Mouse (Mus musculus) hindbrain, postnatal 0 days (tissue): ENCODE data around the gene Bcl9l. TPM values are rescaled to one million over a fixed set of nuclear protein-coding genes. Genes with fewer than 3 reads are reported as not detected.

Experiments used
- ATAC-seq: fragments of 200-750 bp; cut with Nextera tagmentation; 2 replicates; pipeline ENCODE4 v1.8.0; 2017; ENCODE audit warnings: mild to moderate bottlenecking, moderate TSS enrichment, moderate library complexity
- DNase-seq: peaks from one replicate; pipeline ENCODE4 v3.0.0-alpha.2; 2015; ENCODE audit warnings: low spot score
- H3K27ac ChIP-seq: fragments of 300-500 bp; sonication (generic); 2 replicates; pipeline ENCODE4 v1.5.1; 2014; ENCODE audit warnings: mild to moderate bottlenecking
- H3K27me3 ChIP-seq: fragments of 300-500 bp; sonication (generic); 2 replicates; pipeline ENCODE4 v1.6.1; 2014; ENCODE audit warnings: low read length, mixed read lengths; ENCODE audit not compliant: insufficient read depth
- H3K36me3 ChIP-seq: fragments of 300-500 bp; sonication (generic); 2 replicates; pipeline ENCODE4 v1.6.1; 2014; ENCODE audit warnings: low read length, mixed read lengths; ENCODE audit not compliant: insufficient read depth
- H3K4me1 ChIP-seq: fragments of 300-500 bp; sonication (generic); 2 replicates; pipeline ENCODE4 v1.6.1; 2014; ENCODE audit warnings: antibody characterized with exemption, low read length, mixed read lengths; ENCODE audit not compliant: insufficient read depth
- H3K4me2 ChIP-seq: fragments of 300-500 bp; sonication (generic); 2 replicates; pipeline ENCODE4 v1.6.1; 2014; ENCODE audit warnings: low read depth, mild to moderate bottlenecking, low read length, moderate library complexity, mixed read lengths
- H3K4me3 ChIP-seq: fragments of 300-500 bp; sonication (generic); 2 replicates; pipeline ENCODE4 v1.5.1; 2014; ENCODE audit warnings: low read length
- H3K9ac ChIP-seq: fragments of 300-500 bp; sonication (generic); replicated peaks from 2 replicates; pipeline ENCODE4 v1.6.1; 2014; ENCODE audit warnings: mild to moderate bottlenecking, low read length, moderate library complexity, mixed read lengths
- H3K9me3 ChIP-seq: fragments of 300-500 bp; sonication (generic); 2 replicates; pipeline ENCODE4 v1.6.1; 2016; ENCODE audit warnings: low read length, mixed read lengths
- CTCF ChIP-seq: IDR thresholded peaks from 2 replicates; pipeline ENCODE4 v1.5.1; 2016; ENCODE audit warnings: antibody characterized with exemption, control low read depth, low read depth
- WGBS: fragments of 180-500 bp; shearing (Covaris S2); extraction: QIAGEN DNeasy Blood & Tissue Kit; methylation state at CpG from one replicate; pipeline ENCODE4 v1.1.7; 2014; 5-methylcytosine and 5-hydroxymethylcytosine counted together
- polyA plus RNA-seq: library from polyadenylated mRNA; unstranded; fragments of >200 nt; fragmentation: Nextera tagmentation; extraction: Ambion mirVana; gene quantifications from 2 replicates; pipeline ENCODE4 v1.2.1, GENCODE M21; 2015
- total RNA-seq: library from RNA; depleted of rRNA; stranded (reverse); fragments of >200 nt; gene quantifications from 2 replicates; pipeline ENCODE4 v1.2.3, GENCODE M21; 2014

The Bcl9l gene
- total and polyA plus RNA-seq, 2 experiments from 2014 or later = 8.4 to 32.7 TPM

DNA sequence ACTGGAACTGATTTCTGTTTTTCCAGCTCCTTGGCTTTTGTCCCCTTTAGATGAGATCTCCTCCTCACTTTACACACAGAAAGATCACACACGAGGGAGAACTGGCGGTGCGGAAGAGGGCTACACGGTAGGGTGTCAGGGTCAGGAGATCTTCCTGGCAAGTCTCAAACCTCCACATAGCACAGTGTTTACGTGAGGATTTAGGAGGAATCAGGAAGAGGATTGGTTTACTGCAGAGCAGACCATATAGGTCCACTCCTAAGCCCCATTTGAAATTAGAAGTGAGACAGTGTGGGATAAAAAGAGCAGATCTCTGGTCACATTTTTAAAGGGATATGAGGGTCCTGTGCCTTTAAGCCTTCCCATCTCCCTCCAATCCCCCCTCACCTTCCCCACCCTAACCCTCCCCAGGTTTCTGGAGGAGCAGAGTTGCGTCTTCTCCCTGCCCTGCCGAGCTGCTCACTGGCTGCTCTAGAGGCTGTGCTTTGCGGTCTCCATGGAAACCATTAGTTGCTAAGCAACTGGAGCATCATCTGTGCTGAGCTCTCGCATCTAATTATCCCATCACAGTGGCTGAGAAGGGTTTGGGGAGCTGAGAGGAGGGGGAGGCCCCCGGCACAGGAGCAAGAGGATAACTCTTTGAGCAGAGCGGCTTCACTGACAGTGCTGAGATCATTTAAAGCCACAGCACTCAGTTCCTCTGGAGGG is 25.4 kb upstream of the Bcl9l start:
- Histone ChIP-seq H3K27me3 (no peaks in the 10 kb centered on the region), H3K9me3 (no peaks in the 10 kb centered on the region), H3K4me2 (peak overlapping the region; percentile 49), H3K4me3 (0 out of 2 replicates have a peak overlapping the region, but pooled peaks have one; percentile 2), H3K27ac (peak overlapping the region; percentile 82), H3K36me3 (no peaks in the 10 kb centered on the region), H3K4me1 (0 out of 2 replicates have a peak, but pooled peaks cover 9% of the 10 kb centered on the region), H3K9ac (no peak overlapping the region)
- 3% methylated on average over 11 of the region's 11 CpGs for WGBS
- DNase-seq (peak; percentile 98), ATAC-seq (peak; percentile 96)
- TF ChIP-seq CTCF = no peak

DNA sequence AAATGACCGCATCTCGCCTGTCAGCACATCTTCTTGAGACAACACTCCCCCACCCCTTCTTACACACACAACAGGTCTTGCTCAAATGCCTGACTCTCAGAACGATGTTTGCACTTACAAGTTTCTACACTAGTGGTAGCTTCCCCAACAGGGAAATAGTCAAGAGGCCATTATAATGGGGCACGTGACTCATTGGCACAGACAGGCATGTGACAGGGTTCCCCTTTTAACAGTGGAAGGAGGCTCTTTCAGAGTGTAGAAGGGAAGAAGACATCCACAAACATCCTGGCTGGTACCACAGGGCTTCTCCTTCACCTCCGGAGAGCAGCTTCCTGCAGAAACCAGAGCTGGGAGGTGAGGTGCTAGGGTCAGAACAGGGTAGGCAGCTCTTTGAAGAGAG is 20.7 kb upstream of the Bcl9l start:
- no peaks in the 10 kb centered on the region for H3K36me3 ChIP-seq
- no peak for ATAC-seq
- WGBS = 81% methylated on average over 5 of the region's 5 CpGs
- H3K4me1 ChIP-seq = 0 out of 2 replicates have a peak, but pooled peaks cover 7% of the 10 kb centered on the region
- H3K27me3 ChIP-seq = no peaks in the 10 kb centered on the region
- H3K4me3 ChIP-seq = no peak overlapping the region
- no peak overlapping the region for H3K9ac ChIP-seq
- no peak overlapping the region for H3K27ac ChIP-seq
- no peaks in the 10 kb centered on the region for H3K9me3 ChIP-seq
- TF ChIP-seq CTCF = no peak
- DNase-seq = no peak
- H3K4me2 ChIP-seq = no peak overlapping the region

DNA sequence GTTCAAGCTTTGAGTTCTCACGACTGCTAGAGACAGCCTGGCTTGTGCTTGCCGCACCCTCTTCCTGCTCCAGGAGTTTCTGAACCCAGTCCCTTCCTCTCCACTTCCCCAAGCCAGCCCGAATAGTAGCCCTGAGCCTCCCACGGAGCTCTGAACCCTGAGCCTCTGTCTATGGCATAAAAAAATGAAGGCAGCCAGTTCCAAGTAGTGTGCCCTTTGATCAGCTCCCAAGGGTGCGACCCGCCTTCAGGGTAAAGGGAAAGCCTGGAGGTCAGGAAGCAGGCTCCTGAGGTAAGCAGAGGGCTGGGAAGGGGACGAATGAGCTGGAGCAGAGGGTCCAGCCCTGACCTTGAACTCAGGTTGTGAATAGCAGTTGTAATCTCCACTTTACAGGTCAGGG is 14.4 kb upstream of the Bcl9l start:
- 53% methylated on average over 7 of the region's 7 CpGs for WGBS
- Histone ChIP-seq H3K4me3 (no peak overlapping the region), H3K27me3 (no peaks in the 10 kb centered on the region), H3K27ac (peak overlapping the region; percentile 23; the same call in 1 of the 2 replicates), H3K4me2 (no peak overlapping the region), H3K36me3 (no peaks in the 10 kb centered on the region), H3K4me1 (peaks cover 10% of the 10 kb centered on the region; the same call in 1 of the 2 replicates), H3K9me3 (no peaks in the 10 kb centered on the region), H3K9ac (no peak overlapping the region)
- DNase-seq = no peak
- TF ChIP-seq CTCF = no peak
- no peak for ATAC-seq

DNA sequence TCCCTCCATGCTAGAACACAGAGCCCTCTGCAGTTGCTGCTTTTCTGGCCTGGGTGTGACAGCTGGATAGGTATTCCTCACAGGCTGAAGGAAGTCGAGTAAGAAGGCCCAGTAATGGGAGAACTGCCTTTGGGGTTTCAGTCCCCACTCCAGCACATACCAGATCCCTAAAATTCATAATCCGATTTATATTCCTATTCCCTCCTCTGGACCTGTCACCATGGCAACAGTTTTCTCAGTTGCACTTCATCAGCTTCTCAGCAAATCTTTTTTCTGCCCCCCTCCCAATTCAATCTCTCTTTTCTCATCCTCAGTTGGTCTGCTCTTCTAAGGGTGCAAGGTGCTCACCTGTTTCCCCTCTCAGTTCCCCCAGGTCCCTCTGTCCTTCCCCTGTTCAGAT is 13.8 kb upstream of the Bcl9l start:
- ATAC-seq (peak; percentile 35; the same call in 1 of the 2 replicates), DNase-seq (peak; percentile 58)
- Histone ChIP-seq H3K27ac (peak overlapping the region; percentile 23; the same call in 1 of the 2 replicates), H3K4me1 (peaks cover 10% of the 10 kb centered on the region; the same call in 1 of the 2 replicates), H3K4me3 (no peak overlapping the region), H3K36me3 (no peaks in the 10 kb centered on the region), H3K4me2 (no peak overlapping the region), H3K9me3 (no peaks in the 10 kb centered on the region), H3K9ac (no peak overlapping the region), H3K27me3 (no peaks in the 10 kb centered on the region)
- TF ChIP-seq CTCF = no peak
- 28% methylated on average over 2 of the region's 2 CpGs for WGBS

DNA sequence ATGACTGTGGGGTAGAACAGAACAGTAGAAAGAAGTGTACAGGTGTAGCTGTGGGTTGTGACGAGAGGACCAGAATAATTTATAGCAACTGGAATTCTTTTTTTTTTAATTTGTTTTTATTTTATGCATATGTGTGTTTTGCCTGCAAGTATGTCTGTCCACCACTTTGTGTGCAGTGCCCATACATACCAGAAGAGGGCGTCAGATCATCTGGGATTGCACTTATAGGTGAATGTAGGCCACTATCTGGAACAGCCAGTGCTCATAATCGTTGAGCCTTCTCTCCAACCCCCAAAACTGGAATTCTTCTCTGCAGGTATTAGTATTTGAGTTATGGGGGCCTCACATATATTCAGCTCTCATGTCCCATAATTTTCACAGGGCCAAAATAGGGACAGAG is 9.4 kb upstream of the Bcl9l start:
- ATAC-seq (no peak), DNase-seq (no peak)
- Histone ChIP-seq H3K9me3 (no peaks in the 10 kb centered on the region), H3K4me2 (no peak overlapping the region), H3K27ac (no peak overlapping the region), H3K36me3 (no peaks in the 10 kb centered on the region), H3K27me3 (no peaks in the 10 kb centered on the region), H3K4me1 (peaks cover 15% of the 10 kb centered on the region; the same call in 1 of the 2 replicates), H3K9ac (no peak overlapping the region), H3K4me3 (no peak overlapping the region)
- WGBS = 62% methylated on average over 3 of the region's 3 CpGs
- peak; percentile 42 for TF ChIP-seq CTCF

DNA sequence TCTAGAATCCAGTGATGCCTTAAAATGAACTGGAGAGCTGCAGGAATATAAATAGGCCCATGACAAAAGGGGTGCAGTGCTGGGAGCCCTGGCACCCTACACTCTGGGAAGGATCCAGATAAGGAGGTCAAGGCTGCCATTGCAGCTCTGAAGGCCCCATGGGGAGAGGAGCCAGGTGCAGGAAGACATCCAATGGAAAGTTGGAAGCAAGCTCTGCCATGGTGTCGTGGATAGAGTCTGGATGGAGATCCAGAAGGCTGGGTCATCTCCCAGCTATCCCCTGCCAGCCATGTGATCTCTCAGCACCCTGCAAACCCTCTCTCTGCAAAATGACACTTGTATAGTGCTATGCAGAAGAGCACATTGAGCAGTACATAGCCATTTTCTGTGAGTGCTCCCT is 8.3 kb upstream of the Bcl9l start:
- H3K36me3 ChIP-seq = no peaks in the 10 kb centered on the region
- TF ChIP-seq CTCF = no peak
- DNase-seq (no peak), ATAC-seq (no peak)
- H3K4me1 ChIP-seq = peaks cover 8% of the 10 kb centered on the region; the same call in 1 of the 2 replicates
- H3K4me2 ChIP-seq = no peak overlapping the region
- H3K9ac ChIP-seq = no peak overlapping the region
- WGBS = 15% methylated on average over 1 of the region's 1 CpGs
- no peaks in the 10 kb centered on the region for H3K9me3 ChIP-seq
- no peak overlapping the region for H3K4me3 ChIP-seq
- no peak overlapping the region for H3K27ac ChIP-seq
- no peaks in the 10 kb centered on the region for H3K27me3 ChIP-seq

DNA sequence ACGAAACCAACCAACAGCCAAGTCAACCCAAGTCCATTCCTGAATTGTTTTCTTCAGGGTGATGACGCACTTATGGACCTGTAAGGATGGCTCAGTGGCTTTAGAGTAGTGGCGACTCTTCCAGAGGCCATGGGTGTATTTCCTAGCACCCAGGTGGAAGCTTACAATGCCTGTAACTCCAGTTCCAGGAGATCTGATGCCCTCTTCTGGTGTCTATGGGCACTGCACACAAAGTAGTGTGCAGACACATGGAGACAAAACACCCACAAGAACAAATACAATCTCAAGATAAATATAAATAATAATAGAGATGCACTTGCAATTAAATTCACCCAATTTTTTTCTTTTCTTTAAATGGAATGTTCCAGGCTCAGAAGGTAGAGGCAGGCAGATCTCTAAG is 6.7 kb upstream of the Bcl9l start:
- WGBS = 97% methylated on average over 3 of the region's 3 CpGs
- Histone ChIP-seq H3K9me3 (no peaks in the 10 kb centered on the region), H3K4me3 (no peak overlapping the region), H3K36me3 (no peaks in the 10 kb centered on the region), H3K4me2 (no peak overlapping the region), H3K27ac (no peak overlapping the region), H3K4me1 (0 out of 2 replicates have a peak, but pooled peaks cover 7% of the 10 kb centered on the region), H3K27me3 (no peaks in the 10 kb centered on the region), H3K9ac (no peak overlapping the region)
- DNase-seq (no peak), ATAC-seq (no peak)
- peak; percentile 45 for TF ChIP-seq CTCF
